Mouse (Mus musculus): Measurements from ENCODE around the gene Wdr25.

- no peak for TF ChIP-seq GATA1 (IDR thresholded peaks at IDR 0.05; ENCODE audit: borderline replicate concordance, low read length)
- TF ChIP-seq FLI1 (IDR thresholded peaks at IDR 0.05; ENCODE audit: low read length), result no peak
These were observed 10.8 kb downstream of the Wdr25 start for GRCm38 (mm10) chr12:108904276-108904653.
